Comparison of ENCODE assay signal across 9 mouse cellular contexts in genomic region chr2:28622521-28623124, GRCm38 (mm10). TPM values are rescaled to one million over a fixed set of nuclear protein-coding genes. Genes with fewer than 3 reads are reported as not detected.
DNase-seq lines count a peak whose midpoint lies in the region; ATAC-seq lines count a peak whose summit lies in the region.
"Had no signal": no experiment of that assay in that cellular context is flagged by ENCODE, and none has a peak within 500 bp of the region (broad histone marks: within the 10 kb centered on the region; RNA-seq: fewer than 3 reads in every experiment).

No protein-coding gene starts in this region.

- DNase-seq in hindbrain, embryonic 11.5 days (ENCODE audit: low spot score), result peak; percentile 74
- peak; percentile 56 for DNase-seq in CD4-positive helper T cell, adult 2 months (ENCODE audit: low read depth, low spot score)
- peak; percentile 76 for DNase-seq in NIH3T3 (ENCODE audit: low read depth)
- peak; percentile 29 to 43 for DNase-seq in heart, postnatal 36 days
- DNase-seq in lung, postnatal 36 days, result peak; percentile 58
- peak; percentile 72 for DNase-seq in yolk sac, embryonic 10.5 days (ENCODE audit: low spot score)
- DNase-seq in frontal cortex, postnatal 36 days (ENCODE audit: low spot score in 2 of 2), result no peak

- H3K36me3 ChIP-seq in hindbrain, embryonic 11.5 days (ENCODE audit: control insufficient read depth, insufficient read depth, low read length), result no peaks in the 10 kb centered on the region
- no peaks in the 10 kb centered on the region for H3K36me3 ChIP-seq in hindbrain, embryonic 12.5 days

- no peak overlapping the region for H3K4me3 ChIP-seq in hindbrain, embryonic 11.5 days (ENCODE audit: low read depth, low read length)
- no peak overlapping the region for H3K4me3 ChIP-seq in hindbrain, embryonic 12.5 days

- H3K4me1 ChIP-seq in hindbrain, embryonic 11.5 days (replicated peaks; ENCODE audit: control insufficient read depth, insufficient read depth, low read length), result 0 out of 2 replicates have a peak, but pooled peaks cover 2% of the 10 kb centered on the region
- H3K4me1 ChIP-seq in hindbrain, embryonic 12.5 days, result peaks cover 6% of the 10 kb centered on the region; the same call in 1 of the 2 replicates

- no peak overlapping the region for H3K4me2 ChIP-seq in hindbrain, embryonic 11.5 days (replicated peaks; ENCODE audit: low read depth, low read length)
- H3K4me2 ChIP-seq in hindbrain, embryonic 12.5 days (replicated peaks), result no peak overlapping the region

- H3K27ac ChIP-seq in hindbrain, embryonic 11.5 days (ENCODE audit: low read depth, low read length), result no peak overlapping the region
- H3K27ac ChIP-seq in hindbrain, embryonic 12.5 days, result no peak overlapping the region

- 17% methylated on average over 10 of the region's 10 CpGs for WGBS in hindbrain, embryonic 11.5 days
- WGBS in hindbrain, embryonic 12.5 days, result 24% methylated on average over 10 of the region's 10 CpGs

- intact Hi-C loops in heart, postnatal 36 days (cut with DNase I), result loop anchor here (1.0 kb wide), 1 partner anchor 29 kb away; no protein-coding TSS in a partner anchor

- H3K9ac ChIP-seq in hindbrain, embryonic 11.5 days (ENCODE audit: low read depth, low read length), result no peak overlapping the region
- no peak overlapping the region for H3K9ac ChIP-seq in hindbrain, embryonic 12.5 days

- no peak for ATAC-seq in hindbrain, embryonic 11.5 days (ENCODE audit: low FRiP score)
- no peak for ATAC-seq in hindbrain, embryonic 12.5 days (ENCODE audit: low FRiP score)

- peaks cover 18% of the 10 kb centered on the region for H3K27me3 ChIP-seq in hindbrain, embryonic 11.5 days (ENCODE audit: control insufficient read depth, insufficient read depth, low read length)
- peaks cover 28% of the 10 kb centered on the region for H3K27me3 ChIP-seq in hindbrain, embryonic 12.5 days

- no peaks in the 10 kb centered on the region for H3K9me3 ChIP-seq in hindbrain, embryonic 11.5 days (ENCODE audit: control insufficient read depth, low read length)
- no peaks in the 10 kb centered on the region for H3K9me3 ChIP-seq in hindbrain, embryonic 12.5 days (replicated peaks)

RNA-seq across cellular contexts. Expression of gene Gfi1b, which starts 0.8 kb away (rescaled TPM):
- 2.6 and 3.1 TPM in 2 replicates for polyA plus RNA-seq in hindbrain, embryonic 11.5 days (2014; fragmentation: Nextera tagmentation; extraction: Ambion mirVana)
- polyA plus RNA-seq in hindbrain, embryonic 12.5 days (2016; fragmentation: Nextera tagmentation; extraction: Ambion mirVana), result 1.2 and 1.3 TPM in 2 replicates
- not detected for total RNA-seq in heart, postnatal 36 days (2021)
- polyA plus RNA-seq: neural tube, embryonic 14.5 days had no signal

RNA-seq across cellular contexts. Expression of gene Tsc1, which starts 18.4 kb away (rescaled TPM):
- 22.4 and 25.1 TPM in 2 replicates for polyA plus RNA-seq in hindbrain, embryonic 11.5 days (2014; fragmentation: Nextera tagmentation; extraction: Ambion mirVana)
- 32.1 and 32.4 TPM in 2 replicates for polyA plus RNA-seq in hindbrain, embryonic 12.5 days (2016; fragmentation: Nextera tagmentation; extraction: Ambion mirVana)
- 10 to 100 TPM; 26.2 to 26.3 TPM for total RNA-seq in heart, postnatal 36 days (2021)

RNA-seq across cellular contexts. Expression of gene Gtf3c5, which starts 39.1 kb away (rescaled TPM):
- 38.1 and 38.2 TPM in 2 replicates for polyA plus RNA-seq in hindbrain, embryonic 11.5 days (2014; fragmentation: Nextera tagmentation; extraction: Ambion mirVana)
- polyA plus RNA-seq in hindbrain, embryonic 12.5 days (2016; fragmentation: Nextera tagmentation; extraction: Ambion mirVana), result 50.0 and 50.5 TPM in 2 replicates
- 10 to 100 TPM in 1 of 2 experiments, 1 to 10 TPM in 1; 9.6 to 11.5 TPM for total RNA-seq in heart, postnatal 36 days (2021)

RNA-seq across cellular contexts. Expression of gene Cel, which starts 59.4 kb away (rescaled TPM):
- polyA plus RNA-seq in hindbrain, embryonic 11.5 days (2014; fragmentation: Nextera tagmentation; extraction: Ambion mirVana), result not detected in 2 replicates
- not detected in 2 replicates for polyA plus RNA-seq in hindbrain, embryonic 12.5 days (2016; fragmentation: Nextera tagmentation; extraction: Ambion mirVana)
- not detected for total RNA-seq in heart, postnatal 36 days (2021)
- polyA plus RNA-seq: neural tube, embryonic 14.5 days had no signal

Comparison
In these comparisons a context has a peak if more than half of its experiments do, and no peak if none do; other contexts are left out.
1. DNase-seq: peak in hindbrain, embryonic 11.5 days (single experiment), CD4-positive helper T cell, adult 2 months (single experiment), NIH3T3 (single experiment), heart, postnatal 36 days (2 of 2), lung, postnatal 36 days (single experiment) and yolk sac, embryonic 10.5 days (single experiment); none in frontal cortex, postnatal 36 days (0 of 2).